Mouse (Mus musculus) megakaryocyte, embryonic 14.5 days (primary cell): ENCODE data around the gene Itgb8.

ENCODE experiments used
- FLI1 ChIP-seq: IDR thresholded peaks from 2 replicates; pipeline ENCODE4 v1.6.1; 2012; ENCODE audit warnings: low read length, inconsistent platforms, mixed read lengths
- GATA1 ChIP-seq: IDR thresholded peaks from 3 replicates; pipeline ENCODE4 v1.6.1; 2012; ENCODE audit warnings: mixed read lengths, low read length, inconsistent platforms, borderline replicate concordance

DNA sequence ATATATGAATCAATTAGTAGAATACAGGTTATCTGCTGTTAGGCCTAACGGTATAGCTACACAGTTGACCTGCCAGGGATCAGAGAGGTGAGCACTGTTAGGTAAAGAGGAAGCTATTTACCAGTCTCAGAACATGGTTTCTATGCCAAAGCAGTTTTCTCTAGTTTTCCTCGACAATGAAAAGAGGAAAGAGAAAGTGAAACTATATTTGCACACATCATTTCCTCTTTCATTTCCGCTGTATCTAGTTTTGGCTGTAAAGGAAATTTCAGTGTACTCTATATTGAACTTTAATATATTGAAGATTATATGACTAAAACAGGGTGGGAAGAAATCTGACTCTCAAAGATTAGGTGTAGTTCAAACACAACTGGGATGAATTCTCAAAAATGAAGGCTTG is 81.5 kb downstream of the Itgb8 start:
- TF ChIP-seq GATA1 (no peak), FLI1 (no peak)
